Mouse (Mus musculus) heart, adult 9 months (tissue): ENCODE results near the gene Ube2e2.
"Not testable (repeated sequence)": the region's sequence is repeated elsewhere in the genome, so short reads cannot be mapped to it uniquely, and the experiment has no call there.

Experiments used
- DNase-seq, 2 experiments: peaks; one replicate each; pipeline ENCODE4 v3.0.0; 2022; ENCODE audit warnings: low spot score in 2 of 2

Gene Ube2e2

GRCm38 (mm10) chr14:18637739-18638138, 256.3 kb downstream of the Ube2e2 start:
- DNase-seq, result no peak

- no peak for DNase-seq
These were observed 265.9 kb downstream of the Ube2e2 start for GRCm38 (mm10) chr14:18628170-18628569.

GRCm38 (mm10) chr14:18618603-18619002, 275.5 kb downstream of the Ube2e2 start:
- no peak for DNase-seq

GRCm38 (mm10) chr14:18601927-18602326, 292.1 kb downstream of the Ube2e2 start:
- DNase-seq, result no peak

- DNase-seq, result no peak
These were observed 307.6 kb downstream of the Ube2e2 start for GRCm38 (mm10) chr14:18586239-18587034.

GRCm38 (mm10) chr14:18581735-18582134, 312.3 kb downstream of the Ube2e2 start:
- no peak for DNase-seq

- DNase-seq, result no peak
These were observed 319.3 kb downstream of the Ube2e2 start for GRCm38 (mm10) chr14:18574756-18575155.

GRCm38 (mm10) chr14:18574130-18574721, 319.8 kb downstream of the Ube2e2 start:
- no peak for DNase-seq

GRCm38 (mm10) chr14:18573286-18573956, 320.6 kb downstream of the Ube2e2 start:
- DNase-seq, result no peak

GRCm38 (mm10) chr14:18572852-18573251, 321.2 kb downstream of the Ube2e2 start:
- no peak for DNase-seq

- no peak for DNase-seq
These were observed 324.5 kb downstream of the Ube2e2 start for GRCm38 (mm10) chr14:18569615-18570014.

GRCm38 (mm10) chr14:18564999-18565398, 329.1 kb downstream of the Ube2e2 start:
- not testable (repeated sequence) for DNase-seq

- no peak for DNase-seq
These were observed 338.8 kb downstream of the Ube2e2 start for GRCm38 (mm10) chr14:18555287-18555686.

GRCm38 (mm10) chr14:18554627-18554988, 339.5 kb downstream of the Ube2e2 start:
- DNase-seq, result no peak

- no peak for DNase-seq
These were observed 340.0 kb downstream of the Ube2e2 start for GRCm38 (mm10) chr14:18553987-18554626.

GRCm38 (mm10) chr14:18547541-18547940, 346.5 kb downstream of the Ube2e2 start:
- no peak for DNase-seq

GRCm38 (mm10) chr14:18539092-18539491, 355.0 kb downstream of the Ube2e2 start:
- not testable (repeated sequence) for DNase-seq

GRCm38 (mm10) chr14:18530899-18531298, 363.2 kb downstream of the Ube2e2 start:
- DNase-seq, result no peak

- DNase-seq, result no peak
These were observed 363.6 kb downstream of the Ube2e2 start for GRCm38 (mm10) chr14:18530496-18530895.
